Mouse (Mus musculus) embryo, embryonic 10.5 days (tissue): Measurements from ENCODE around the gene Csf2.
A peak's percentile ranks its signal among the peaks of the same experiment; 100 is the strongest.
"Not testable (repeated sequence)": the region's sequence is repeated elsewhere in the genome, so short reads cannot be mapped to it uniquely, and the experiment has no call there.

Experiments used
- DNase-seq: peaks from one replicate; pipeline ENCODE4 v3.0.0-alpha.2; 2015; ENCODE audit warnings: low spot score

Gene Csf2

DNA sequence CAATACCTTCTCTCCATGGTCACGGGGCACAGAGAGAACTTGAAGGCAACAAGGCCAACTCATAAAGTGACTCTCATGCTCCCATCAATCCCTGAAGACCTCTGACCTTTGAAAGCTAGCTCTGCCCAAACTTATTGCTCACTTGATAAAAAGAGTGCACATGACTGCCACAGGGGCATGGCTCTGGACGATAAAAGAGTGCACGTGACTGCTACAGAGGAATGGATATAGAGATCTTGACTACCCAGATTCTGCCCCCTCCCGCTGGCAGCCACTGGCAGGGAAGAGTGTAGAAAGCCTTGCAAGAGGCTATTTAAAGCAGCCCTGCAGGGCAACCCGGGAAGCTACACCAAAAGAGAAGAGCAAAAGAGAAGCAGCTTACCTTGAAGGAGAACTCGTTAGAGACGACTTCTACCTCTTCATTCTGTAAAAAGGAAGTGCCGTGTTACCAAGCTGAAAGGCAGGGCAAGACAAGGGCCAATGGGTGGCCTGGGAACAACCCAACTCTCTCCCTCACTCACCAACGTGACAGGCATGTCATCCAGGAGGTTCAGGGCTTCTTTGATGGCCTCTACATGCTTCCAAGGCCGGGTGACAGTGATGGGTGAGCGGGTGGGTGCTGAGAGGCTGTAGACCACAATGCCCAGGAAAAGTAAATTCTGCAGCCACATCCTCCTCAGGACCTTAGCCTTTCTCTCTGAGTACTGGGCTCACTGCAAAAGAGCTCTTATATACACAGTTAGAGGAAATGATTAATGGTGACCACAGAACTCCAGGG lies at the start of gene Csf2:
Gene Csf2, minus strand, starts transcription at position 728 of the 778 bp plus-strand sequence.
- DNase-seq, result no peak

DNA sequence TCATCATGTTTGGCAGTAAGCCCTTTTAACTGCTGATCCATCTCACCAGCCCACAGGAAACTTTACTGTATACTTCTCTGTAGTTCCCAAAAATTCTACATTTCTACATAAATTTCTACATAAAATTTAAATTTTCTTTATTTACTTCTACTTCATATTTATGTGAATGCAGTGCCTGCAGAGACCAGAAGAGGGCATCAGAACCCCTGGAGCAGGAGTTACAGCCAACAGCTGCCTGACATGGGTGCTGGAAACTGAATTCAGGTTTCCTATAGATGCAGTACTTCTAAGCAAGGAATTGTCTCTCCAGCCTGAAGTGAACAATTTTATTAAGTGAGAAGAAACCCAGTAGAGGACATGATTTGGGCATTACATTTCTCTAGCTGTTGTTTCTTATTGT lies 49.3 kb upstream of the Csf2 start:
- DNase-seq, result no peak

DNA sequence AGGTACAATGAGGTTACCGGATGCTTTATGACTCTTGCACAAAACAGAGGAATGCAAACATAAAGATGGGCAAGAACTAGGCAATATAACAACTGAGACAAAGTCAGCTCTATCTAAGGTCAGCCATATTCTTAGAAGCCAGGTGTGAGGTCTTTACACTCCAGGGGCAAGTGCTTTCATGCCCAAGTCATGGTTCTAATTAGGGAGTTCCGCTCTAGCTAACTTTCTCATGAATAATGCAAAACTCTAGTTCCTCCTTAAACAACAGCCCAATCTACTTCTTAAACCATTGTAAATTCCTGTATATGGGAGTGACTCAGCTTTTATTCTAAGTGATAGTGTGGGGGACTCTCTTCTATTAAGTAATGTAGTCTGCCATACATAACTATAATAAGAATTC lies 48.0 kb upstream of the Csf2 start:
- not testable (repeated sequence) for DNase-seq

DNA sequence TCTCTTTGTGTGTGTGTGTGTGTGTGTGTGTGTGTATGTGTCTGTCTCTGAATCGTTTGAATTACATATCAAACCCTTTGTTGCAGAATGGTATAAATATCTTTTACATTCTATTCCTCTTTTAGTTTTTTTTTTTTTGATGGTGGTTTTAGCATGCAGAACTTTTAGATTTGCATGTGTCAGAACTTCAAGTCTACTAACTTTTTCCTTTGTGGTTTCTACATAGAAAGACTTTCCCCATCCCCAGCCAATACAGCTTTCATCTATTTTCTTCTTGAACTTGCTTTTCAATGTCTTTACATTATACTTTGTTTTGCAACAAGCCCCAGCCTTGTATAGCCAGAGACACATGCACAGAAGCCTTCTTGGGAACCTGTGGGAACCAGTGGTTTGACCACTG lies 47.3 kb upstream of the Csf2 start:
- DNase-seq, result no peak

DNA sequence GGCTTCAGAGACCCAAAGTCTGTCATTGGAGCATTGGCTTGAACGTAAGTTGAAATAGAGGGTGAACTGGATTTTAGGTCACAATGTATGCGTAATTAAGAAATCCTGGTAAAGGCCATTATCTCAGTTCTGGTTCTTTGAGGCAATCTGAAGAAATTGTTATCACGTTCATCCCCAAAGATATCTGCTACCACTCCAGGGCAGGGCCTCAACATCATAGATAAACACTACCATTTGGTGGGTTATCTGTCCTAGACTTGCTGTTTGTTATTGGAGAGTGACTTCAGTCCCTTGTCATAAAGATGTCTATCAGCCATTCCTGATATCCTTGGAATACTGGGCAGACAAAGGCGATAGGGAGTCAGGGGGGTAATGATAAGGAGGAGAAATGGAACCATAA lies 46.5 kb upstream of the Csf2 start:
- no peak for DNase-seq

DNA sequence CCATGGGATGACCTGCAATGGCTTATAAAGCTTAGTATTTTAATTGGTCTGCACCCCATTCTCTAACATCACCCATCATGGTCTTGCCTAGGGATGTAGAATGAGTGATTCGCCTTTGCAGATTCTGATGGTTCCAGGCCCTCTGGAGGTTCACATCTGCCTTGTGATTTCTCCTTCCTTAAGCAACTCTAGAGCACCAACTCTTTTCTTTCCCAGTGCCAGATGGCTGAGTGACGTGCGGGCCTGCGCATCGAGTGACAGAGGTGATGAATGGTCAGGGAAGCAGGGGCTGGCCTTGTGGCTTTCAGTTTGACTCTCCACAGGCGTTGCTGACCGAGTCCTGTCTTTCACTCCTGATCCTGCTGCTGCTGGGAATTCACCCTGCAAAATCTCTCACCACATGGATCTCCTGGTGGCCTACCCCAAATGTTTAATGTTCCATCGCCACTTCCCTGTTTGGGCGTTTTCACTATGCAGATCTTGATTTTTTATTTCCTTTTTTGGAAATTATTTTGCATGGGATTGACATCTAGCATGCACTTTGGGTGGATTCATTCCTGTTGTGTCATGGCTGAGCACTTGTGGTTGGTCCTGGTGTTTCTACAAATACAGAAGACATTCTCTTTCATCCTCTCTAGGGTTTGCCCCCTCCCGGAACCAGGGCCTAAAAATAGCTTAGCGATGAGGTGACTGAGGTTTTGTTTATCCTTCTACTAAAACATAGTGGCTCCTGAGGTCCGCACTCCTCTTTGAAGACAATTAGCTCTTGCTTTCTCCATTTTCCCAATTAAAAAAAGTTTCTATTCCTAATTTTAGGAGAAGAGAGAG lies 44.7 kb upstream of the Csf2 start:
- DNase-seq, result peak; percentile 19

DNA sequence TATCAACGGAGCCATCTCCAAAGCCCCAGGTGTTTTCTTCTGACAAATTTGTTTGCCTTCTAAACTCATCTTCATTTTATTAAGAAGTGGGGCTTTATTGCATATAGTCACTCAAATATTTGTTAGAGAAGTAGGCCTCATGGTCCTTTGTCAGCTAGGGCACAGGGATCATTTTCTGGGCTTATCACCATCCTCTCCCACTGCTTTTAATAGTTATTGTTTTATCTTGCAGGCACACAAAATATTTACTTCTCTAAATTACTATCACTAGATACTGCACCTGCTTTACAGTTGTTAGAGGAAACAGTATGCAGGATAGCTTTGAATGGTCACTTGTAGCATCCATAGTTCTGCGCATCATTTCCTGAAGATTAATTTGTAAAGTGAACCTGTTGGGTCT lies 42.7 kb upstream of the Csf2 start:
- DNase-seq, result no peak

DNA sequence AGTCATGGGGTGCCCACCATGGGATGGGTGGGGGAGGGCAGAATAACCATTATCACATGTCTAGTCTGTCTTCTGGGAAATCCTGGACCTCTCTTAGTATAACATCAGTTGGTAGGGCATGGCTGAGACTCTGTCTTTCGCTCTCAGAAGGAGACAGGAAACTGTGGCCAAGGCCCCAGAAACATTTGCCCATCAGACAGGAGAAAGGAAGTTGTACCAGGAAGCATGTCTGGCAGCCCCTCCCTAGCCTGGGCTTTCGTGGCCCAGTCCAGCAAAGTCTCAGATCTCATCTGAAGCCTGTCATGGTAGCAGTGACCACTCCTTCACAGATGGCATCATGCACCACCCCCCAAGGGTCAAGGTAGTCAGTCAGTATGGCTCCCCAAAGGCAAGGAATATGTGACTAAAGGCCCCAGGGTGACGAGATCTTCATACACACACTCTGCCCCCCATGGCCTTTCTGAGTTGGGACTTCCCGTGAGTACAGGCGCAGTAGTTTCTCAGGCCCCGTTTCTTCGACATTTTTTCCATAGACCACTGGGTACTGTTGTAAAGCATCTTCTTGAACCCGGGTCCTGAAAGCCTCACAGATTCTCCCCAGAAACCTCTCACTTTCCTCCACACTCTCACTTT lies 38.5 kb upstream of the Csf2 start:
- DNase-seq, result no peak

DNA sequence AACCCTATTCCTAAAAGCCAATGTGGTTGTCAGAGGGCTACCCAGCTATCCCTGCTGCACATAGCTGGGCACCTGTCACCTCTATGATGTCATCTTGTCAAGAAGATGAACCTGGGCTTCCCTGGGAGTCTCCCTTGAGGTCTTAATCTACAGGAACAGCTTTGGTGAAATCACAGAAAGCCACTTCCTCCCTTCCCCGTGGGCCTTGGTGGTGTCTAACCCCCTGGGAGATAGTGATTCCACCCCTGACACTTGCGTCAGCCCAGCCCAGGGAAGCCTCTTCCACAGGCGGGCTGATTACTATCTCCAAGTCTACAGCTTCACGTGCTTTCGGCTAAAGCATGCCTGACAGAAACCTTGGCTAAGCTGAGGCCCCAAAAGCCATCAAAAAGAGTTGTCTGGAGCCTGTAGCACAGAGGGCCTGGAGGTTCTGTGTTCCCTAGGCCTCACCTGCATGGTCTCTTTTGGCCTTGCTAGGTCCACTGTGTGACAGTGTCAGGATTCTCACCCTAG lies 22.0 kb upstream of the Csf2 start:
- DNase-seq, result no peak

DNA sequence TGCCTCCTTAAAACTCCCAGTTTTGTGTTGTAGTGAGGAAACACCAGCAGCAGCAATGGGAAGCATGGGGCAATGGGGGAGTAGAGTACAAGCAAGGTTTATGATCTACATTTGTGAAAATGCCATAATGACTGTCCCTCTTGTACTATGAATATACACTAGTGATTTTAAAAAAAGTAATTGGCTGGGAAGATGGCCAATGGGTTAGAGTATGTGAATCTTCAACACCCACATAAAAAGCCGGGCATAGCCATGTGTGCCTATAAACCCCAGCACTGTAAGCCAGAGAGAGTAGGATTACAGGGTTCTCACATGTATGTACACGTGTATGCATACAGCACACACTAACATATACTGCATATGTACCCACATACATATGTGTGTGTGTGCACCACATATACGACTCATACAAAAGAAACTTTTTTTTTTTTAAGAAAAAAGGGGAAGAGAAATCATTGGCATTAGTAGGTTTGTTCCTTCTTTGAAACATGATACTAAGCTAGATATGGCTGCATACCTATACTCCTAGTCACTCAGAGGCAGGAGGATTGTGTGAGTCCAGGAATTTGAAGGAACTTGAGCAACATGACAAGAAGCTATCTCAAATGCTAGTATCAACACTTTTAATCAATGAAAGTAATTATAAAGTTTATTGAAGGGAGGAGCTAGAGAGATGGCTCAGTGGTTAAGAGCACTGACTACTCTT lies 19.9 kb upstream of the Csf2 start:
- no peak for DNase-seq

DNA sequence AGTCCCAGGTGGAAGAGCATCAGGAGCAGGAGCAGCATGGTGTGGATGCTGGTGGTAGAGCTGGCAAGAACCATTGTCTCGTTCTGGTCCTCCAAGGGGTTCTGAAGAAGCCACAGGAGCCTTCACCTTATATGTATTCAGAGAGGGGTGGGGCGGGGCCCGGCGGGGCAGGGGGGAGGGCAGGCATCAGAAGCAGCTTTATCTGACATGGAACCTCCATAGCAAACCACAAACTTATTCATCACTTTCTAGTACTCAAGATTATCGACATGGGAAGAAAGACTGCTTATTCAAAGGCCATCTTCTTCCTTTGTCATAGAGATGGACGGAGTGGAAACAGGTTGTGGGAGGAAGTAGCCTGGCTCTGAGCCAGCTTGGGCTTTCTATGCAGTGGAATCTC lies 17.7 kb upstream of the Csf2 start, which contains the start of gene Il3:
Gene Il3, minus strand, starts transcription at position 101 of the 400 bp plus-strand sequence.
- no peak for DNase-seq

DNA sequence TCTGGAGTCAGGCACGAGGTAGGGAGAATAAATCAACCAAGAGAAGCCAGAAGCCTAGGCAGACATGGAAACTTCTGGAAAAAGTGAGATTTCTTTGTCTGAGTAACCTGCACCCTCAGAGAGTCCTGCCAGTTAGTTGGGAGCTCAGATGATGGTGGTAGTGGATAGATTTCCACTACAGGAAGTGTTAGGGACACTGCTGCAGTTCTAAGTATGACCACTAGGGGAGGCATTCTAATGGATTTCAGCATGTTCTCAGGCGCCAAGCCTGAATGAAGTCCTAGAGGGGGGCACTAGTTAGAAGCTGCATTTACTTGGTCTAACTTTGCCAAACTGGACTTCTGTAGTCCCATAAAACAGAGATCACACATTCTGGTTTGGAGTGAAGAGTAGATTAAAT lies 15.1 kb upstream of the Csf2 start:
- DNase-seq, result peak; percentile 82

DNA sequence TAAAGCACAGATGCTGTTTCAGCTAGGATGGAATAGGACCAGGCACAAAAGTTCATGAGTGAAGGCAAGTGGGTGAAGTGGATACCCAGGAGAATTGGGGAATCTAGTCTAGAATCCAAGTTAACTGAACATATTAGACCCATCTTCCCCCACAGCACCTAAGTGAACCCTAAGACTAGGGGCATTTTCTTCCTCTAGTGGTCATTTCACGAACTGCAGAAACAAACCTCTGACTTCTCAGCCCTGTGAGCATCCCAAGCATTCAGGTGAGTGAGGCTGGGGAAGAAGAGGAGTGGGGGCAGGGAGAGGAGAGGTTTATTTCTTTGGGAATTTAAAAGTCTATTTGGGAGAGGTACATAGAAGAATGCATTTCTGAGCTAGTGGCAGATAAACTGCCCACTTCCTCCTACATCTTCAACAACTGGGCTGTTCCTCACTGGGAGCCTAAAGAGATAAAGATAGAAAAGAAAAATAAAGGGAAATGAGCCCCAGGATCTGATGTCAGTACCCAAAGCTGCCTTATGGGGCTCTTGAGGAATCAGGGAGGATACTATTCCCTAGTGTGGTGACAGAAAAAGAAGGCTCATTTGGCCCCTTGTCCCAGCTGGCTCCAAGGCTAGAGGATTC lies 14.1 kb upstream of the Csf2 start:
- peak; percentile 15 for DNase-seq

DNA sequence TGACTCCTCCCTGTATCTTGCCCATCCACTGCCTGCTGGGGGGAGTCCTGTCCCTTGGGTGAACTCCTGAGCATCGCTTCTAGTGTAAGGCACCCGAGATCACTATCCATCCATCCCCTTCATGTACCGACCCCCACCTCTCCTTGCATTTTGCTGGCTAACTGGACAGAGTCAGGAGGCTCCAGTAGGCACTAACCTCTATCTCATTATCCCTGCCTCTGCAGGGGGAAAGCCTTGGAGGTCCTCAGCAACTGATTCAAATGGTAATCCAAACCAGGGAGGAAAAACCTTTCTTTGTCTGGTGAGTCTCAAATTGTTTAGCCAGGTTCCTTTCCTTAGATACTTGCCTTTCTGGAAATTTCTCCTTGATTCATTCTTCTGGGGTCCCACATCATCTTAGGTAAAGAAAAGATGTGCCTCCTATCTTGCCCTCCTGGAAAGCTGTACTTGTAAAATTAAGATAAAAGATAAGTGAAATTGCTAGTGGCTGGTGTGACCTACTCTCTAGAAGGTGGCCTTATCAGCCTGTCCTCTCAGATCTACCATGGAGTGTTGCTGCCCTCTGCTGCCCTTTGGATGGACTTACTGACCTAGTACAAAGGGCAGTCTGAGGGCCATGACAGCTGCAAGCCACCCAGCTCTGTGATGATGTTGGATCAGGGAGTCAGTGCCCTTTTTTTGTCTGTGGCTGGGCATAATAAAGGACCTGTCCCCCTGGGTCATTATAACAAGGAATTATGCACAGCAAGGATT lies 7.3 kb upstream of the Csf2 start:
- DNase-seq, result peak; percentile 91

DNA sequence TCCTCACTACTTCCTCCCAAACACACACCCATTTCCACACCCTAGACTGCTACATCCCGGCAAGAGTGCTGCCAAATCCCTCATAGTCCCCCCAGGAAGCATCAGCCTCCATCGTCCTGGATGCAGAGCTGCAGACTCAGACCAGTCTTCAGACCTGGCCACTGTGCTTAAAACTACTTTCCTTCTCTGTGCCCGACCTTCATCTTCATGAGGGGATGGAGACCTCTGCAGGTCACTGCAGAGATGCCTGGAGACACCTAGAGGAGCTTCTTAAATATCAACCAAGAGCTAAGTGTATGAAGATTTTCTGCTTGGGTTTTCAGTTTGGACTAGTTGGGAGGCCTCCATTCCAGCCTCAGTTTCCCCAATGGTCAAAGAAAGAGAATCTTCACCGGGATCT lies 4.6 kb upstream of the Csf2 start:
- DNase-seq, result peak; percentile 9

DNA sequence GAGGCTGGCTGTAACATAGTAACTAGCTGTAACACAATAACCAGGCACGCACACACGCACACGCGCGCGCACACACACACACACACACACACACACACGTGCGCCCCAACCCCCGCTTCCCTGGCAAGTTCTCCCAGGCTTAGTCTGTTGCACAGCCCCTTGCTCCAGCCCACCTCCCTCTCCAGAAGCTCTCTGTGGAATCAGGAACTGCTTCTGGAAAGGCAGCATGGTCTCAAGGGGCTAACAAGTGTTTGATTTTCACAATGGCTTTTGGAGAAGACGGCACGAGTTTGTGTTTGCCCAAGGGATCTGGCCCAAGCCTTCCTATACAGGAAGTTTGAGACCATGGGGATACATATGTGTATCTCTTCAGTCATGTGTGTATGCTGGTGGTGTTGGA lies 1.1 kb upstream of the Csf2 start:
- no peak for DNase-seq

DNA sequence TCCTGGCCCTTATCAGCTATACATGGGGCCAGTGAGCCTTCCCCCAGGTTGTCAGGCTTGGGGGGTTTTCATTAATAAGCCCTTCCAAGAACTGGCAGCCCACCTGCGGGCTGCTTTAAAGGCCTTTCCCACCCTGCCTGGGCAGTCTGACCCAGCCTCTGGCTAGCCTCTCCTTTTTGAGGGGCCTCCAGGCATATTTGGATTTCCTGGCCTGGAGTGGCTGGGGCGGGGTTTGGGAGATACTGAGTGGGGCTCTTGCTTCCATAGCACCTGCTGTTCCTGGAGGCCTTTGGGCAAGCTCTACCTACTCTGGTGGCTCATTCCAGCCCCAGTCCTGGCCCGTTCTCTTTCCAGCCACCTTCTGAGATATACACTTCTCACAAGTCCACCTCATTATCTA lies 281 bp upstream of the Csf2 start:
- DNase-seq, result no peak

DNA sequence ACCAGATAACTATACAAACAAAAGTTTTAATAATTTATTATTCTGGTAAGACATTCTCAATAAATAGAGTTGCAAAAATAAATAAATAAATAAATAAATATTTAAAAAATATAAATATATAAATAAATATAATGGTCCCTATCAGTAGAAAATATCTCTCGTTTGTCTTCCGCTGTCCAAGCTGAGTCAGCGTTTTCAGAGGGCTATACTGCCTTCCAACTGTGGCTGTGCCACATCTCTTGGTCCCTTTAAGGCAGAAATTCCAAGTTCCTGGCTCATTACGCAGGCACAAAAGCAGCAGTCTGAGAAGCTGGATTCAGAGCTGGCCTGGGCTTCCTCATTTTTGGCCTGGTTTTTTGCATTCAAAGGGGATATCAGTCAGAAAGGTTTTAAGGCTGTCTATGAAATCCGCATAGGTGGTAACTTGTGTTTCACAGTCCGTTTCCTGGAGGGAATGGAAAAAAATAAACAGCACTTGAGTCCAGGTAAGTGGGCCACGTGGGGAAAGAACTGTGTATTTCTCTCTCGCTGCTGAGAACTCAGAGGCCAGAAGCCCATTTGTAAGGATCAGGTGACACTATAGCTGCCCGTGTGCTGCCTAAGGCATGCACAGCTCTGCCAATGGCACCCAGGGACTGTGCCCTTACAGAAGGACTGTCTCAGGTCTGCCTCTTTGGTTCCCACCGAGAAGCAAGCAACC lies 2.1 kb downstream of the Csf2 start:
- DNase-seq, result no peak

DNA sequence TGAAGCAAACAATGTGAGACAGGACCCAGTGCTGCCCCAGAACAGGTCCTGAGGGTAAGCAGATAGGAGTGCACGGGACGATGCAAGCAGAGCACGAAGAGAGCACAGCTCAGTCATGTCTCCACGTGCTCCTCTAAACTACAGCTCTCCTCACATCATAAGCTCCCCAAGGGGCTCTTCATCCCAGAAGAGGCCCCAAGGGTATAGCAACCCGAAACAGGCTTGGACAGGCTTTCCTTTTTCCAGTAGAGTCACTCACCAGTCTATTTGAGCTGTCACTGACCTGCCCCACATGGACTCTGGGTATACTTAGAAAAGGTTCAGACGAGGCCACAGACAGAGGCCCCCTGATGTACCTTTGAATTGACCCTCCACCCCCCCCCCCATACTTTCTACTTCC lies 5.0 kb downstream of the Csf2 start:
- DNase-seq, result no peak

DNA sequence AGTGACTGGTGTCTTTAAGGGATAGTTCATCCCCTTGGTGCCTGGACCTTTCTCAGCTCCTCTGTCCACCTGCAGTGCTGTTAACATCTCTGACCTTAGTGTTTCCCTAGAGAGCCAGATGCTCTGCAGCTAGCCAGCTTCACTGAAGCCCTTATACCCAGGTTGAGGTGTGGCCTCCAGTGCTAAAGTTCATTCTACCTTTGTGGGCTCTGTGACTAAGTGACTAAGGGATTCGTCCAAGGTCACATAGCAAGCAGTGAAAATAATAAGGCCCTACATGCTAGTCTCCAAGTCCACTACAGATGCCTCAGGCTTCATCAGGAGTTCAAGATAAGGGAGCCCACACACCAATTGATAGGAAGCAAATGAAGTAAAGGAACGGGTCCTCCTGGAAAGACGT lies 7.0 kb downstream of the Csf2 start:
- DNase-seq, result no peak
